Mouse (Mus musculus) forebrain, embryonic 12.5 days (tissue): ENCODE data around the gene Abcg1. TPM values are rescaled to one million over a fixed set of nuclear protein-coding genes. Genes with fewer than 3 reads are reported as not detected.

ENCODE experiments used
- ATAC-seq: fragments of 200-750 bp; cut with Nextera tagmentation; 2 replicates; pipeline ENCODE4 v1.8.0; 2017; ENCODE audit warnings: moderate TSS enrichment; ENCODE audit not compliant: low FRiP score
- H3K27ac ChIP-seq: fragments of 300-500 bp; sonication (generic); 2 replicates; pipeline ENCODE4 v1.5.1; 2016; ENCODE audit warnings: mild to moderate bottlenecking
- H3K27me3 ChIP-seq: fragments of 300-500 bp; sonication (generic); 2 replicates; pipeline ENCODE4 v1.6.1; 2016; ENCODE audit warnings: mild to moderate bottlenecking
- H3K36me3 ChIP-seq: fragments of 300-500 bp; sonication (generic); replicated peaks from 2 replicates; pipeline ENCODE4 v1.6.1; 2016; ENCODE audit warnings: mild to moderate bottlenecking
- H3K4me1 ChIP-seq: fragments of 300-500 bp; sonication (generic); 2 replicates; pipeline ENCODE4 v1.6.1; 2016
- H3K4me2 ChIP-seq: fragments of 300-500 bp; sonication (generic); 2 replicates; pipeline ENCODE4 v1.6.1; 2016; ENCODE audit warnings: mild to moderate bottlenecking, moderate library complexity
- H3K4me3 ChIP-seq: fragments of 300-500 bp; sonication (generic); replicated peaks from 2 replicates; pipeline ENCODE4 v1.5.1; 2016; ENCODE audit warnings: mild to moderate bottlenecking
- H3K9ac ChIP-seq: fragments of 300-500 bp; sonication (generic); 2 replicates; pipeline ENCODE4 v1.6.1; 2016; ENCODE audit warnings: mild to moderate bottlenecking
- H3K9me3 ChIP-seq: fragments of 300-500 bp; sonication (generic); 2 replicates; pipeline ENCODE4 v1.6.1; 2016
- WGBS: fragments of 180-500 bp; shearing (Covaris S2); methylation state at CpG from one replicate; pipeline ENCODE4 v1.1.7; 2016; 5-methylcytosine and 5-hydroxymethylcytosine counted together
- polyA plus RNA-seq: library from polyadenylated mRNA; unstranded; fragments of >200 nt; fragmentation: Nextera tagmentation; extraction: Ambion mirVana; gene quantifications from 2 replicates; pipeline ENCODE4 v1.2.1, GENCODE M21; 2016

The Abcg1 gene
- polyA plus RNA-seq, 1 experiment from 2014 or later: 16.2 TPM

- Histone ChIP-seq H3K9me3 (no peaks in the 10 kb centered on the region), H3K4me3 (no peak overlapping the region), H3K27ac (no peak overlapping the region), H3K27me3 (no peaks in the 10 kb centered on the region), H3K9ac (no peak overlapping the region), H3K4me1 (peaks cover 12% of the 10 kb centered on the region), H3K4me2 (no peak overlapping the region), H3K36me3 (no peaks in the 10 kb centered on the region)
- 90% methylated on average over 4 of the region's 4 CpGs for WGBS
- no peak for ATAC-seq
These were observed 28.1 kb upstream of the Abcg1 start for GRCm38 (mm10) chr17:31029407-31029806.

DNA sequence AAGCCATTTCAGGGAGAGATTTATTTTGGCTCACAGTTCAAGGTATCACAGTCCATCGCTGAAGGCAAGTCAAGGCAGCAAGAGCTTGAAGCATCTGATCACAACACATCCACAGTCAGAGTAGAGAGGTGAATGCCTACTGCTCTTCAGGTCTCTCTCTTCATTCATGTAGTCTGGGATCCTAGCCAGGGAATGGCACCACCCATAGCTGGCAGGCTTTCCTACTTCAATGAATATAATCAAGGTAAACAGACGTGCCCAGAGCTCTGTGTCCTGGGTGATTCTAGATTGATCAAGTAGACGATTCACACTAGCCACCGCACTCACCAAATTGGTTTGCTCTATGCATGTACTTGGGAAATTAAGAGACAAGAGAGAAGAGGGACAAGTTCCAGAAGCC is 25.1 kb upstream of the Abcg1 start:
- H3K27me3 ChIP-seq: no peaks in the 10 kb centered on the region
- H3K4me1 ChIP-seq: peaks cover 22% of the 10 kb centered on the region
- ATAC-seq: no peak
- H3K9ac ChIP-seq: no peak overlapping the region
- no peak overlapping the region for H3K4me2 ChIP-seq
- WGBS: 92% methylated on average over 4 of the region's 4 CpGs
- no peak overlapping the region for H3K27ac ChIP-seq
- H3K36me3 ChIP-seq: no peaks in the 10 kb centered on the region
- H3K4me3 ChIP-seq: no peak overlapping the region
- H3K9me3 ChIP-seq: no peaks in the 10 kb centered on the region

GRCm38 (mm10) chr17:31033251-31033650 is 24.2 kb upstream of the Abcg1 start:
- no peaks in the 10 kb centered on the region for H3K36me3 ChIP-seq
- ATAC-seq: no peak
- H3K4me3 ChIP-seq: no peak overlapping the region
- H3K9me3 ChIP-seq: no peaks in the 10 kb centered on the region
- H3K9ac ChIP-seq: no peak overlapping the region
- H3K4me1 ChIP-seq: peaks cover 22% of the 10 kb centered on the region
- H3K4me2 ChIP-seq: no peak overlapping the region
- peak overlapping the region; percentile 59; the same call in 1 of the 2 replicates for H3K27ac ChIP-seq
- H3K27me3 ChIP-seq: no peaks in the 10 kb centered on the region
- 70% methylated on average over 2 of the region's 2 CpGs for WGBS

GRCm38 (mm10) chr17:31034165-31034564 is 23.3 kb upstream of the Abcg1 start:
- Histone ChIP-seq H3K4me3 (no peak overlapping the region), H3K27ac (peak overlapping the region; percentile 59; the same call in 1 of the 2 replicates), H3K4me2 (no peak overlapping the region), H3K4me1 (peaks cover 22% of the 10 kb centered on the region), H3K27me3 (no peaks in the 10 kb centered on the region), H3K9ac (no peak overlapping the region), H3K9me3 (no peaks in the 10 kb centered on the region), H3K36me3 (no peaks in the 10 kb centered on the region)
- ATAC-seq: 0 out of 2 replicates have a peak, but pooled peaks have one; percentile 41
- WGBS: 50% methylated on average over 5 of the region's 5 CpGs

GRCm38 (mm10) chr17:31034674-31035356 is 22.7 kb upstream of the Abcg1 start:
- no peak overlapping the region for H3K9ac ChIP-seq
- H3K9me3 ChIP-seq: no peaks in the 10 kb centered on the region
- no peak overlapping the region for H3K27ac ChIP-seq
- no peaks in the 10 kb centered on the region for H3K36me3 ChIP-seq
- no peak overlapping the region for H3K4me3 ChIP-seq
- WGBS: 89% methylated on average over 9 of the region's 9 CpGs
- peaks cover 22% of the 10 kb centered on the region for H3K4me1 ChIP-seq
- no peaks in the 10 kb centered on the region for H3K27me3 ChIP-seq
- no peak for ATAC-seq
- no peak overlapping the region for H3K4me2 ChIP-seq

GRCm38 (mm10) chr17:31036168-31036876 is 21.2 kb upstream of the Abcg1 start:
- Histone ChIP-seq H3K27me3 (no peaks in the 10 kb centered on the region), H3K4me2 (no peak overlapping the region), H3K27ac (no peak overlapping the region), H3K9me3 (no peaks in the 10 kb centered on the region), H3K4me1 (peaks cover 22% of the 10 kb centered on the region), H3K9ac (no peak overlapping the region), H3K36me3 (no peaks in the 10 kb centered on the region), H3K4me3 (no peak overlapping the region)
- WGBS: 79% methylated on average over 22 of the region's 22 CpGs
- ATAC-seq: no peak

DNA sequence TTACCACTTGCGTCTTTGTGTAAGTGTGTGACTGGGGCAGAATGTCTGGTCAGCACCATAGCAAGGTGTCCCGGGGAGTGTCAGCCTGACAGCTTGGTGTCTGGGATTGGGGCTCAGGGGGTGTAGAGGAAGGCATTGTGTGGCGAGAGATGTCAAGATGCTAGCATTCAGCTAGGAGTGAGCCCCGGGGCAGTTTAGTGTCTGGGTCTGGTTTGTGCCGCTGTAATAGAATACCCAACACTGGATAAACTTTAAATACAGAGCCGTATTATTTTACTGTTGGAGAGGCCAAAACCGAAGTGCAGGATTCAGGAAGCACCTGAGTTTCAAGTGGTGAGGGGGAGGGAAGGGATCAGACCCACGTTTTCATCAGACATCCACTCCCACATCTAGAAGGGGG is 20.1 kb upstream of the Abcg1 start:
- Histone ChIP-seq H3K4me1 (peaks cover 22% of the 10 kb centered on the region), H3K27me3 (no peaks in the 10 kb centered on the region), H3K27ac (no peak overlapping the region), H3K9me3 (no peaks in the 10 kb centered on the region), H3K4me2 (no peak overlapping the region), H3K9ac (no peak overlapping the region), H3K36me3 (no peaks in the 10 kb centered on the region), H3K4me3 (no peak overlapping the region)
- 78% methylated on average over 8 of the region's 8 CpGs for WGBS
- no peak for ATAC-seq

GRCm38 (mm10) chr17:31038381-31038780 is 19.1 kb upstream of the Abcg1 start:
- H3K9ac ChIP-seq: no peak overlapping the region
- no peaks in the 10 kb centered on the region for H3K9me3 ChIP-seq
- H3K4me1 ChIP-seq: peaks cover 20% of the 10 kb centered on the region
- H3K4me3 ChIP-seq: no peak overlapping the region
- WGBS: 88% methylated on average over 4 of the region's 4 CpGs
- H3K27ac ChIP-seq: no peak overlapping the region
- no peaks in the 10 kb centered on the region for H3K27me3 ChIP-seq
- no peaks in the 10 kb centered on the region for H3K36me3 ChIP-seq
- no peak for ATAC-seq
- no peak overlapping the region for H3K4me2 ChIP-seq

DNA sequence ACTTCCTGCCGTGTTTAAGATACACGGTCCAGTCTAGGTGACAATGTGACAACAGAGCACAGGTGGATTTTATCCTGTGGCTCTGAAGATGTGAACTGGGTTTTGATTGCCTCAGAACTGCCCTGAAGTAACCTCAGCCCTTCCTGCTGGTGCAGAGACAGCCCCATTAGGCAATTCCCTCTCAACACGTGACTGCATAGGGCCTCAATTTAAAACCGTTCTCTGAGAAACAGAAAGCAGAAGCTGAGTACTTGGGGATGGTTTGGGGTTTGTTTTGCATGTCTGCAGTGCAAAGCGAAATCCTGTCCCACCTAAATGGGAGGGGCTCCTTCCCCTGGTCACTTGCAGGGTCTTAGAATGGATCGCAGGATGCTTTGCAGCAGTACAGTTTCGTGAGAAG is 17.8 kb upstream of the Abcg1 start:
- Histone ChIP-seq H3K4me1 (peaks cover 10% of the 10 kb centered on the region), H3K27ac (no peak overlapping the region), H3K4me3 (no peak overlapping the region), H3K9me3 (no peaks in the 10 kb centered on the region), H3K4me2 (no peak overlapping the region), H3K36me3 (no peaks in the 10 kb centered on the region), H3K9ac (no peak overlapping the region), H3K27me3 (no peaks in the 10 kb centered on the region)
- WGBS: 75% methylated on average over 7 of the region's 7 CpGs
- ATAC-seq: no peak

- H3K9me3 ChIP-seq: no peaks in the 10 kb centered on the region
- no peak overlapping the region for H3K4me2 ChIP-seq
- peaks cover 10% of the 10 kb centered on the region for H3K4me1 ChIP-seq
- H3K36me3 ChIP-seq: no peaks in the 10 kb centered on the region
- no peak overlapping the region for H3K27ac ChIP-seq
- 85% methylated on average over 7 of the region's 7 CpGs for WGBS
- H3K27me3 ChIP-seq: no peaks in the 10 kb centered on the region
- no peak overlapping the region for H3K9ac ChIP-seq
- ATAC-seq: no peak
- H3K4me3 ChIP-seq: no peak overlapping the region
These were observed 17.1 kb upstream of the Abcg1 start for GRCm38 (mm10) chr17:31040421-31040820.

DNA sequence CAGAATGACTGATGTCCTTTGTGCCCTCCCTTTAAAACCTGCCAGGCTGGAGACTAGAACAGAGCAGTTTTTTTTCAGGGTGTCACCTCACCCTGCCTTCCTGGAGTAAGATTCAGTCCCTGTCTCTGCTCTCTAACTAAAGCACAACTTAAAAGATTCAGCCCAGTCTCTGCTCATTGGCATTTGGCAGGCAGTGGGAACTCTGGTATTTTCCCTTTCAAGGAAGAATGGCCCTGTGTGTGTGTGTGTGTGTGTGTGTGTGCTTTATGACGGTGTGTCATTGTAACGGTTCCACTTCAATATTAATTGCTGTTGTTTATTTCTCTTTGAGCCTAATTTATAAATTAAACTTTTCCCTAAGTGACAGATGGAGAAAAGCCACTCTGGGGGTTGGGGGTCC is 14.7 kb upstream of the Abcg1 start:
- ATAC-seq: no peak
- H3K36me3 ChIP-seq: no peaks in the 10 kb centered on the region
- 83% methylated on average over 2 of the region's 2 CpGs for WGBS
- no peaks in the 10 kb centered on the region for H3K27me3 ChIP-seq
- H3K4me2 ChIP-seq: no peak overlapping the region
- no peaks in the 10 kb centered on the region for H3K4me1 ChIP-seq
- H3K9ac ChIP-seq: no peak overlapping the region
- H3K4me3 ChIP-seq: no peak overlapping the region
- H3K27ac ChIP-seq: no peak overlapping the region
- no peaks in the 10 kb centered on the region for H3K9me3 ChIP-seq

GRCm38 (mm10) chr17:31057891-31058744 is 643 bp downstream of the Abcg1 start:
- Histone ChIP-seq H3K4me2 (peak overlapping the region; percentile 79), H3K9me3 (peaks cover 5% of the 10 kb centered on the region), H3K9ac (peak overlapping the region; percentile 59), H3K27me3 (peaks cover 45% of the 10 kb centered on the region), H3K4me1 (peaks cover 41% of the 10 kb centered on the region), H3K4me3 (peak overlapping the region; percentile 52), H3K36me3 (no peaks in the 10 kb centered on the region), H3K27ac (peak overlapping the region; percentile 54)
- peak; percentile 67 for ATAC-seq
- under 1% methylated on average over 30 of the region's 31 CpGs for WGBS
